Mouse (Mus musculus): ENCODE measurements around the gene Gm6217. TPM values are rescaled to one million over a fixed set of nuclear protein-coding genes. Genes with fewer than 3 reads are reported as not detected.

The Gm6217 gene
- total RNA-seq, 1 experiment, result not detected

DNA sequence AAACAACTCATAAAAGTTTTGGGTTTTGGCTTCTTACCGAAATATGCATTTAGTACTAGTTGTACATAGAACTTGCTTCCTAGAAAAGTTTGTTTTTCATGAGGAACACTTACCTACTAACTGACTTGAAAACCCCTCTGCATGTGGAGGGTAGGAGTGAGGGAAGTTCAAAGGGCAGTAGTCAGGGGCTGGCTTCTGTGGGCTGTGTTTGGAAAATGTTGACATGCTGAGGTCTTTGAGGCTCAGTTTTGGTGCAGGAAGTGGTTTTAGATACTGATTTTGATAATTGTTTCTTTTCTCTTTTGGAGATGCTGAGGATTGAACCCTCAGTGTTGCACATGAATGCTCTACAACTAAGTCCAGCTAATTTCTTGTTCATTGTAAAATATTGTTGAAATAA is 30.6 kb downstream of the Gm6217 start:
- H3K9ac ChIP-seq (ENCODE audit: insufficient read depth, low read depth, low read length, poor library complexity, severe bottlenecking), result no peak overlapping the region
- H3K4me1 ChIP-seq (ENCODE audit: control insufficient read depth in 2 of 2, insufficient read depth in 2 of 2, low read length in 2 of 2, poor library complexity in 1 of 2), result no peaks in the 10 kb centered on the region
- DNase-seq (ENCODE audit: low read depth, low spot score), result no peak
- H3K27ac ChIP-seq (ENCODE audit: insufficient read depth, low read depth, low read length, poor library complexity, severe bottlenecking), result no peak overlapping the region
- TF ChIP-seq HCFC1 (IDR thresholded peaks at IDR 0.05; ENCODE audit: borderline replicate concordance, insufficient read depth, low read length) (no peak), ZNF384 (IDR thresholded peaks at IDR 0.05; ENCODE audit: low read depth, low read length) (no peak), MAFK (IDR thresholded peaks at IDR 0.05; ENCODE audit: insufficient read depth, low read depth, low read length) (no peak), CHD2 (IDR thresholded peaks at IDR 0.05; ENCODE audit: low read depth, low read length) (no peak)
- no peaks in the 10 kb centered on the region for H3K9me3 ChIP-seq (ENCODE audit: control insufficient read depth, insufficient read depth, low read depth, low read length)
- in situ Hi-C loops (cut with MboI; ENCODE audit: low sequenced_read_pairs in 2 of 2, unreplicated experiment in 2 of 2), result no loop called here
- H3K36me3 ChIP-seq (ENCODE audit: control insufficient read depth, insufficient read depth, low read length, poor library complexity, severe bottlenecking), result peaks cover 11% of the 10 kb centered on the region
- no peak overlapping the region for H3K4me3 ChIP-seq (ENCODE audit: insufficient read depth in 1 of 2, low read depth in 1 of 2, low read length in 2 of 2, poor library complexity in 1 of 2, severe bottlenecking in 1 of 2)

GRCm38 (mm10) chr1:82893269-82893668 is 37.9 kb downstream of the Gm6217 start:
- Histone ChIP-seq H3K9me3 (ENCODE audit: control insufficient read depth, insufficient read depth, low read depth, low read length) (no peaks in the 10 kb centered on the region), H3K36me3 (ENCODE audit: control insufficient read depth, insufficient read depth, low read length, poor library complexity, severe bottlenecking) (peaks cover 9% of the 10 kb centered on the region), H3K27ac (ENCODE audit: insufficient read depth, low read depth, low read length, poor library complexity, severe bottlenecking) (no peak overlapping the region), H3K4me1 (ENCODE audit: control insufficient read depth in 2 of 2, insufficient read depth in 2 of 2, low read length in 2 of 2, poor library complexity in 1 of 2) (no peaks in the 10 kb centered on the region), H3K4me3 (ENCODE audit: insufficient read depth in 1 of 2, low read depth in 1 of 2, low read length in 2 of 2, poor library complexity in 1 of 2, severe bottlenecking in 1 of 2) (no peak overlapping the region), H3K9ac (ENCODE audit: insufficient read depth, low read depth, low read length, poor library complexity, severe bottlenecking) (no peak overlapping the region)
- in situ Hi-C loops (cut with MboI; ENCODE audit: low sequenced_read_pairs in 2 of 2, unreplicated experiment in 2 of 2), result no loop called here
- DNase-seq (ENCODE audit: low read depth, low spot score), result no peak
- TF ChIP-seq ZC3H11A (IDR thresholded peaks at IDR 0.05; ENCODE audit: borderline replicate concordance, low read depth, low read length), result no peak

Other genes starting within 250 kb of the Gm6217 start
- gene Mff, start 206.5 kb downstream of the Gm6217 start, total RNA-seq (2012; rRNA removed), result 52.2 and 70.4 TPM in 2 replicates
- gene Tm4sf20, start 162.9 kb downstream of the Gm6217 start, total RNA-seq (2012; rRNA removed), result not detected in 2 replicates
- not detected in 2 replicates for gene Gm47791, start 160.2 kb downstream of the Gm6217 start, total RNA-seq (2012; rRNA removed)
- gene Agfg1, start 91.9 kb downstream of the Gm6217 start, total RNA-seq (2012; rRNA removed), result 46.1 and 66.6 TPM in 2 replicates
- 0.80 and 0.95 TPM in 2 replicates for gene A030005L19Rik, start 18.1 kb downstream of the Gm6217 start, total RNA-seq (2012; rRNA removed)
- gene A030014E15Rik, start 6.5 kb downstream of the Gm6217 start, total RNA-seq (2012; rRNA removed), result not detected in 2 replicates
- gene A030003K21Rik, start 12.0 kb upstream of the Gm6217 start, total RNA-seq (2012; rRNA removed), result not detected in 2 replicates
- not detected in 2 replicates for gene Gm7544, start 24.6 kb upstream of the Gm6217 start, total RNA-seq (2012; rRNA removed)
- gene Gm47955, start 28.9 kb upstream of the Gm6217 start, total RNA-seq (2012; rRNA removed), result not detected in 2 replicates
- gene Gm47959, start 69.1 kb upstream of the Gm6217 start, total RNA-seq (2012; rRNA removed), result not detected in 2 replicates
- gene Slc19a3, start 107.0 kb upstream of the Gm6217 start, total RNA-seq (2012; rRNA removed), result 1.3 and 1.9 TPM in 2 replicates
- gene Krtap28-10, start 111.1 kb upstream of the Gm6217 start, total RNA-seq (2012; rRNA removed), result not detected in 2 replicates
- gene Gm47969, start 113.5 kb upstream of the Gm6217 start, total RNA-seq (2012; rRNA removed), result 0.22 TPM in 1 of 2 replicates, not detected in the other
- gene A030005K14Rik, start 128.0 kb upstream of the Gm6217 start, total RNA-seq (2012; rRNA removed), result not detected in 2 replicates
- gene Krtap28-13, start 129.5 kb upstream of the Gm6217 start, total RNA-seq (2012; rRNA removed), result not detected in 2 replicates
- 0.53 and 0.89 TPM in 2 replicates for gene Ccl20, start 185.4 kb upstream of the Gm6217 start, total RNA-seq (2012; rRNA removed)
- gene Daw1, start 228.4 kb upstream of the Gm6217 start, total RNA-seq (2012; rRNA removed), result not detected in 2 replicates

All from ES-E14 (cell line).